Mouse (Mus musculus) lung, adult 2 months (tissue): Measurements from ENCODE around the gene Klf7. TPM values are rescaled to one million over a fixed set of nuclear protein-coding genes. Genes with fewer than 3 reads are reported as not detected.
A peak's percentile ranks its signal among the peaks of the same experiment; 100 is the strongest.

ENCODE experiments used
- DNase-seq: peaks from one replicate; pipeline ENCODE4 v3.0.0; 2022
- H3K4me1 ChIP-seq: fragments of 200-500 bp; 2 replicates; pipeline ENCODE4 v1.6.1; 2011; ENCODE audit warnings: low read length; ENCODE audit not compliant: control insufficient read depth, insufficient read depth
- H3K4me3 ChIP-seq: fragments of 200-500 bp; replicated peaks from 2 replicates; pipeline ENCODE3; 2011; ENCODE audit warnings: low read depth, mild to moderate bottlenecking, control low read depth, low read length; ENCODE audit errors: extremely low read depth
- CTCF ChIP-seq: fragments of 200-500 bp; IDR thresholded peaks from 2 replicates; pipeline ENCODE4 v1.5.1; 2011; ENCODE audit warnings: mild to moderate bottlenecking, low read length, control low read depth; ENCODE audit not compliant: insufficient read depth
- POLR2A ChIP-seq: fragments of 200-500 bp; IDR thresholded peaks from 2 replicates; pipeline ENCODE4 v1.6.1; 2011; ENCODE audit warnings: low read depth, mild to moderate bottlenecking, control low read depth, low read length, borderline replicate concordance; ENCODE audit errors: extremely low read depth
- WGBS: fragments of 180-500 bp; shearing (Covaris S2); methylation state at CpG from one replicate; pipeline ENCODE4 v1.1.7; 2018; 5-methylcytosine and 5-hydroxymethylcytosine counted together
- polyA plus RNA-seq: library from polyadenylated mRNA; depleted of rRNA; stranded (reverse); fragments of >200 nt; gene quantifications from 2 replicates; pipeline ENCODE4 v1.2.3, GENCODE M21; 2012

Klf7 gene
- polyA plus RNA-seq, 1 experiment, result 32.3 TPM

GRCm38 (mm10) chr1:64106127-64106526 is 16.0 kb downstream of the Klf7 start:
- H3K4me1 ChIP-seq, result peaks cover 16% of the 10 kb centered on the region
- H3K4me3 ChIP-seq, result no peak overlapping the region
- WGBS, result 33% methylated on average over 5 of the region's 5 CpGs
- TF ChIP-seq CTCF (no peak), POLR2A (no peak)
- DNase-seq, result no peak

DNA sequence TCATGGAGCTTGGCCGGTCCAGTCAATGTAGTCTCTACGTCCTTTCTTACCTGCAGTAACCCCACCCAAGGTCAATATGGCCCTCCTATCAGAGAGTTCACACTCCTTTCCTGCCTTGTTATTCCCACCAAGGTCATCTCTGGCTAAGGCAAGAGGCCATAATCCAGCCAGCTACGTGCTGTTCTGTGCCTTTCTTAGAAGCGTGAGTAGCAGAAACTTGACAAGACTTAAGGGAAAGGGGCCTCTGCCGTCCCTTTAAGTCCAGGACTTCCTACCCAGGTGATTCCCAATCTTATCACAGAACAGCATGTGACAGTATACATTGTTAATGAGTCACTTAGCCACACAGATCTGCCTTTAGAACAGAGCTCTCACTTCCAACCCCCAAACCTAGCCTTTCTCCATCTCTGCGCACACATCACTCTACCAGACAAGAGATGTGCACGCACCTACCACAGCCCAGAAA is 16.9 kb downstream of the Klf7 start:
- Histone ChIP-seq H3K4me1 (peaks cover 19% of the 10 kb centered on the region), H3K4me3 (no peak overlapping the region)
- no peak for DNase-seq
- no peak for TF ChIP-seq POLR2A
- TF ChIP-seq CTCF, result no peak
- WGBS, result 62% methylated on average over 7 of the region's 7 CpGs

- no peak overlapping the region for H3K4me3 ChIP-seq
- no peak for DNase-seq
- 23% methylated on average over 3 of the region's 3 CpGs for WGBS
- TF ChIP-seq CTCF (no peak), POLR2A (no peak)
- peaks cover 22% of the 10 kb centered on the region for H3K4me1 ChIP-seq
Observed at GRCm38 (mm10) chr1:64104665-64105064, 17.4 kb downstream of the Klf7 start.

DNA sequence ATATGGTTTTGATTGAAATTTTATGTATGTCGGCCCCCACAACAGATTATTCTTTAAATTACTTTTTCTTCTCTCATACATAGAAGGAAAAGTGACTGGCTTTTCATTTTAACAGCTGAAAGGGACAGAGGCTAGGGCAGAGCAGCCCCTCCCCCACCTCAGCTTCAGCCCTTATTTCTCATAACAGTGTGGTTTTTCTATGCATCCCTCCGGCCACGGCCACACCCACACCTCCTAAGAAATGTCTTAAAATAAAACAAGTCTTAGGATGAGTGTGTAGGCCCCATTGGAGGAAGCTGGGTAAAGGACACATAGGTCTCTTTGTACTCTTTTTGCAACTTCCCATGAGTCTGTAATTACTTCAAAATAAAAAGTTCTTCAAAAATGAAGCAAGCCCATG is 20.8 kb downstream of the Klf7 start:
- 43% methylated on average over 3 of the region's 3 CpGs for WGBS
- no peak for TF ChIP-seq POLR2A
- no peak for TF ChIP-seq CTCF
- Histone ChIP-seq H3K4me3 (no peak overlapping the region), H3K4me1 (peaks cover 30% of the 10 kb centered on the region)
- DNase-seq, result no peak

DNA sequence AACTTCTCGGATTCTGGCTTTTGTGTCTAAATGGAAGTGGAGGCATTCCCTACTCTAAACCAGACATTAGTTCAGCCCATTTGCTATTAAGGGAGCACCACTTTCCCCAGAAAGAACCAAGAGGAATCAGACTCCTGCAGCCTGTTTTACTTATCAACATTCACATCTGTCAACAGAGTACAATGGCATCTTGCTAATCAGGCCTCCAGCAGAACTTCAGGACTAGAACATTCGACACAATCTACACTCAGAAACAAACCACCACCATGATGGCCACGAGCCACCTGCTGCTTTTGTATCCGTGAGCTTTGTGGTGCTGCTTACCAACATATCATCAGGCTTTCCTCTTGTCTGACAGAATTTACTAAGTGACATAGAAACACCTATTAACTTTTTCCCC is 23.3 kb downstream of the Klf7 start:
- no peak for TF ChIP-seq CTCF
- TF ChIP-seq POLR2A, result no peak
- 35% methylated on average over 4 of the region's 4 CpGs for WGBS
- peaks cover 26% of the 10 kb centered on the region for H3K4me1 ChIP-seq
- H3K4me3 ChIP-seq, result no peak overlapping the region
- DNase-seq, result no peak

DNA sequence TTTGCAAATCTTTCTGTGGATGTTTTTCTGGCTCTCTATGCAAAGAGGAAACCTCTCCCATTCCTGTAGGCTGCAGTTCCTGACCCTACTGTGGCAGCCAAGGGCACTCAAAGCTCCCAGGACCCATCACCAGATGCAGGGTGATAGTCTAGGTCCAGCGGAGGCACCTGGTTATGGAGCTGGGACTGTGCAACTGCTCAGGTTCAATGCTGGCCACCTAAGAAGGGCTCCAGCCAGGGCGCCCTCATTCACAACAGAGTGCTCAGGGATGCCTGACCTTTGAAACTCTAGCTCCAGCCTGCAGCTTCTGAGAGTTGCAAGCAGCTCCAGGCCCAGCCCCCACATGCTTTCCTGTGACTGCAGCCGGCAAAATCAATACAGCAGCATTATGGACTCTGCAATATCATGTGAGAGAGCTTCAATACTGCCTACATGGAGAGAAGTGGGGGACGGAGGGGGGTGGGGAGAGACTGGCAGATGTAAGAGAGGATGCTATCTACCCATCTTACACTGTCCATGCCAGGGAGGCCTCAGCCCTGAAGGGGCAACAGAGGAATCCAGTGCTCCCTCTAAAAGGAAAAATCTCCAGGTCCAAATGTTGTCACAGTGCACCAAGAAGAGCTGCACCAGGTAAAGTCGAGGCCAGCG is 24.3 kb downstream of the Klf7 start:
- TF ChIP-seq CTCF (no peak), POLR2A (peak; percentile 30; the same call in 1 of the 2 replicates)
- H3K4me1 ChIP-seq, result peaks cover 26% of the 10 kb centered on the region
- 51% methylated on average over 6 of the region's 6 CpGs for WGBS
- DNase-seq, result no peak
- H3K4me3 ChIP-seq, result peak overlapping the region; percentile 11

DNA sequence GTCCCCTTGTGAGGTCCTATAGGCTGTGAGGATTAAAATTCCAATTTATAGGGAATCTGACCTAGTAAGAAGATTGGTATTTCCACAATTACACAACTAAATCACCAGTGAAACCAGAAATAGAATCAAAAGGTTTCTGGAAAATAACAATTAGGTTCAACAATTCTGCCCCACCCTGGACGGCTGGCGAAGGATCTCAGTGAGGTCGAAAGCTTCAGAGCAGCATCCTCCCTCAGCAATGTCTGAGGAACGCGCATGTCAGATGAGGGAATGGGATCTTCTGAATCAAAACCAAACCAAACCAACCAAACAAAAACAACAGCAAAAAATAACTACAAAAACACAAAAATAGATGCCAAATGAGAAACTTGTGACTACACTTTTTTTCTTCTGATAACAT is 29.1 kb downstream of the Klf7 start:
- no peak for TF ChIP-seq POLR2A
- DNase-seq, result no peak
- Histone ChIP-seq H3K4me3 (no peak overlapping the region), H3K4me1 (peaks cover 27% of the 10 kb centered on the region)
- WGBS, result 62% methylated on average over 5 of the region's 5 CpGs

GRCm38 (mm10) chr1:64091591-64091990 is 30.5 kb downstream of the Klf7 start:
- Histone ChIP-seq H3K4me3 (no peak overlapping the region), H3K4me1 (peaks cover 23% of the 10 kb centered on the region)
- WGBS, result 91% methylated on average over 9 of the region's 9 CpGs
- DNase-seq, result no peak
- no peak for TF ChIP-seq POLR2A
- TF ChIP-seq CTCF, result no peak

GRCm38 (mm10) chr1:64090566-64090965 is 31.5 kb downstream of the Klf7 start:
- DNase-seq, result no peak
- TF ChIP-seq CTCF (no peak), POLR2A (no peak)
- Histone ChIP-seq H3K4me3 (no peak overlapping the region), H3K4me1 (peaks cover 24% of the 10 kb centered on the region)
- WGBS, result 60% methylated on average over 5 of the region's 5 CpGs

DNA sequence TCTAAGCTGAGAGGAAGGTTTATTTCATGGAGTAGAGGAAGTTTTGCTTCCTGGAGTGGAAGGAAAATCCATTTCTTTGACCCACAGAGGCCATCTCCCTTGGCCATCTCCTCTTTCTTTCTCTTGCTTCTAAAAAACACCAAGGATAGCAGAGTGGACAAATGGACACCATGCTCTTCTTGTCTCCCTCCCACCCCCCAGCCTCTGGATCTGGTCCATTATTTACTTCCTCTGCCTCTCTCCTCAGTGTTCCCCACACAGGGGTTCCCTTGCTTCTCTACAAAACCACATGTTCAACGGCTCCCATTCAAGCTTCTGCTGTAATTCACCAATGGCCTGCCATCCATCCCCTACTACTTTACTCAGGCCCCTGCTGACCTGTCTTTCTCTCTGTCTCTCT is 32.4 kb downstream of the Klf7 start:
- Histone ChIP-seq H3K4me1 (peaks cover 31% of the 10 kb centered on the region), H3K4me3 (no peak overlapping the region)
- TF ChIP-seq POLR2A (no peak), CTCF (no peak)
- 22% methylated on average over 1 of the region's 1 CpGs for WGBS
- no peak for DNase-seq
